Mouse (Mus musculus) stomach, postnatal 0 days (tissue): ENCODE data around the gene Gucd1.

Experiments used
- CTCF ChIP-seq: IDR thresholded peaks from 2 replicates; pipeline ENCODE4 v1.5.1; 2016; ENCODE audit warnings: antibody characterized with exemption, low read depth, mild to moderate bottlenecking, moderate library complexity
- EP300 ChIP-seq: optimal IDR thresholded peaks from 2 replicates; pipeline ENCODE3; 2016; ENCODE audit warnings: antibody characterized with exemption

- no peak for TF ChIP-seq EP300
- no peak for TF ChIP-seq CTCF
Observed at GRCm38 (mm10) chr10:75548486-75548885, 30.7 kb upstream of the Gucd1 start.
